Mouse (Mus musculus) CH12.LX (cell line): ENCODE results near the gene Atg101. TPM values are rescaled to one million over a fixed set of nuclear protein-coding genes. Genes with fewer than 3 reads are reported as not detected.

Experiments
- DNase-seq: peaks from one replicate; pipeline ENCODE4 v3.0.0-alpha.2; 2013; ENCODE audit errors: extremely low read depth
- H3K27ac ChIP-seq: 2 replicates; pipeline ENCODE4 v1.5.1; 2012; ENCODE audit warnings: low read depth, mild to moderate bottlenecking, control low read depth, moderate library complexity; ENCODE audit not compliant: insufficient read depth
- H3K27me3 ChIP-seq: replicated peaks from 2 replicates; pipeline ENCODE3; 2012; ENCODE audit warnings: inconsistent platforms
- H3K36me3 ChIP-seq, 2 experiments: replicated peaks in 1 of 2; 2 replicates each; pipeline versions ENCODE3 to v1.6.1; 2012; ENCODE audit warnings: inconsistent platforms in 1 of 2, low read length in 1 of 2, mild to moderate bottlenecking in 1 of 2, mixed read lengths in 1 of 2, moderate library complexity in 1 of 2; ENCODE audit not compliant: control insufficient read depth in 1 of 2, insufficient read depth in 1 of 2
- H3K4me1 ChIP-seq, 2 experiments: 2 replicates each; pipeline ENCODE4 v1.6.1; 2012; ENCODE audit warnings: inconsistent platforms in 1 of 2, moderate library complexity in 1 of 2; ENCODE audit not compliant: insufficient read depth in 2 of 2, control insufficient read depth in 1 of 2
- H3K4me2 ChIP-seq: 2 replicates; pipeline ENCODE4 v1.6.1; 2012; ENCODE audit warnings: low read depth, mild to moderate bottlenecking, control low read depth; ENCODE audit not compliant: poor library complexity, insufficient read depth, severe bottlenecking
- H3K4me3 ChIP-seq, 3 experiments: fragments of 150-350 bp in 1 of 3; sonication (generic) in 1 of 3; replicated peaks in 1 of 3; 2 replicates each; pipeline versions ENCODE3 to v1.5.1; 2011 to 2012; ENCODE audit warnings: low read depth in 2 of 3, low read length in 2 of 3, mild to moderate bottlenecking in 2 of 3, moderate library complexity in 2 of 3, control low read depth in 1 of 3, improper control_type of control experiment in 1 of 3, inconsistent platforms in 1 of 3, mixed read lengths in 1 of 3; ENCODE audit not compliant: poor library complexity in 1 of 3
- H3K79me2 ChIP-seq: replicated peaks from 2 replicates; pipeline ENCODE4 v1.6.1; 2012; ENCODE audit warnings: mild to moderate bottlenecking, moderate library complexity; ENCODE audit not compliant: control insufficient read depth, poor library complexity, insufficient read depth, severe bottlenecking; ENCODE audit errors: extremely low read depth
- H3K9ac ChIP-seq: 2 replicates; pipeline ENCODE4 v1.6.1; 2012; ENCODE audit warnings: low read depth, mild to moderate bottlenecking, control low read depth, moderate library complexity; ENCODE audit not compliant: insufficient read depth
- H3K9me3 ChIP-seq: replicated peaks from 2 replicates; pipeline ENCODE3; 2012; ENCODE audit warnings: low read length, inconsistent platforms, mixed read lengths
- CTCF ChIP-seq, 2 experiments: IDR thresholded peaks in 1 of 2; conservative IDR thresholded peaks in 1 of 2; 2 replicates each; pipeline ENCODE4 v1.5.1; 2011 to 2012; ENCODE audit warnings: low read depth in 2 of 2, low read length in 2 of 2, improper control_type of control experiment in 1 of 2, inconsistent platforms in 1 of 2, mild to moderate bottlenecking in 1 of 2, moderate library complexity in 1 of 2
- E2F4 ChIP-seq: IDR thresholded peaks from 2 replicates; pipeline ENCODE4 v1.6.1; 2011; ENCODE audit warnings: low read depth, low read length, improper control_type of control experiment; ENCODE audit not compliant: insufficient replicate concordance
- ELF1 ChIP-seq: IDR thresholded peaks from 2 replicates; pipeline ENCODE4 v1.6.1; 2014; ENCODE audit warnings: low read depth, mild to moderate bottlenecking, inconsistent platforms, low read length, improper control_type of control experiment
- EP300 ChIP-seq: IDR thresholded peaks from 2 replicates; pipeline ENCODE4 v1.6.1; 2011; ENCODE audit warnings: low read length, improper control_type of control experiment
- ETS1 ChIP-seq: conservative IDR thresholded peaks from 2 replicates; pipeline ENCODE4 v1.6.1; 2012; ENCODE audit warnings: low read depth, mild to moderate bottlenecking, inconsistent platforms, low read length, improper control_type of control experiment, moderate library complexity
- HCFC1 ChIP-seq: IDR thresholded peaks from 2 replicates; pipeline ENCODE4 v1.6.1; 2012; ENCODE audit warnings: low read depth, mild to moderate bottlenecking, inconsistent platforms, low read length, improper control_type of control experiment
- IRF4 ChIP-seq: IDR thresholded peaks from 2 replicates; pipeline ENCODE4 v1.6.1; 2014; ENCODE audit warnings: low read depth, mild to moderate bottlenecking, inconsistent platforms, low read length, improper control_type of control experiment
- JUND ChIP-seq: conservative IDR thresholded peaks from 2 replicates; pipeline ENCODE4 v1.6.1; 2011; ENCODE audit warnings: low read depth, low read length, improper control_type of control experiment
- MAFK ChIP-seq: IDR thresholded peaks from 2 replicates; pipeline ENCODE4 v1.6.1; 2011; ENCODE audit warnings: low read length, improper control_type of control experiment; ENCODE audit not compliant: insufficient replicate concordance
- MAX ChIP-seq: IDR thresholded peaks from 2 replicates; pipeline ENCODE4 v1.6.1; 2011; ENCODE audit warnings: low read length, improper control_type of control experiment
- MXI1 ChIP-seq: IDR thresholded peaks from 2 replicates; pipeline ENCODE4 v1.6.1; 2011; ENCODE audit warnings: mild to moderate bottlenecking, low read depth, low read length, improper control_type of control experiment
- NELFE ChIP-seq: IDR thresholded peaks from 2 replicates; pipeline ENCODE4 v1.6.1; 2011; ENCODE audit warnings: low read depth, low read length, improper control_type of control experiment
- NRF1 ChIP-seq: IDR thresholded peaks from 2 replicates; pipeline ENCODE4 v1.6.1; 2014; ENCODE audit warnings: low read depth, mild to moderate bottlenecking, inconsistent platforms, low read length, improper control_type of control experiment, moderate library complexity
- PAX5 ChIP-seq: IDR thresholded peaks from 2 replicates; pipeline ENCODE4 v1.6.1; 2012; ENCODE audit warnings: low read length, inconsistent platforms, mixed read lengths
- POLR2A ChIP-seq: IDR thresholded peaks from 2 replicates; pipeline ENCODE4 v1.6.1; 2011; ENCODE audit warnings: low read depth, mild to moderate bottlenecking, improper control_type of control experiment, low read length
- POLR2AphosphoS2 ChIP-seq: IDR thresholded peaks from 2 replicates; pipeline ENCODE4 v1.6.1; 2011; ENCODE audit warnings: low read depth, low read length, improper control_type of control experiment
- RAD21 ChIP-seq: IDR thresholded peaks from 2 replicates; pipeline ENCODE4 v1.6.1; 2011; ENCODE audit warnings: low read depth, mild to moderate bottlenecking, low read length, improper control_type of control experiment, moderate library complexity
- RCOR1 ChIP-seq: conservative IDR thresholded peaks from 2 replicates; pipeline ENCODE4 v1.6.1; 2012; ENCODE audit warnings: low read depth, mild to moderate bottlenecking, inconsistent platforms, low read length, improper control_type of control experiment
- SMC3 ChIP-seq: IDR thresholded peaks from 2 replicates; pipeline ENCODE4 v1.6.1; 2011; ENCODE audit warnings: low read depth, low read length, improper control_type of control experiment
- TBP ChIP-seq: conservative IDR thresholded peaks from 2 replicates; pipeline ENCODE4 v1.6.1; 2011; ENCODE audit warnings: low read depth, low read length, improper control_type of control experiment
- USF2 ChIP-seq: conservative IDR thresholded peaks from 2 replicates; pipeline ENCODE4 v1.6.1; 2011; ENCODE audit warnings: low read depth, low read length, improper control_type of control experiment
- ZC3H11A ChIP-seq: IDR thresholded peaks from 2 replicates; pipeline ENCODE4 v1.6.1; 2012; ENCODE audit warnings: low read depth, mild to moderate bottlenecking, inconsistent platforms, low read length, improper control_type of control experiment
- ZNF384 ChIP-seq: IDR thresholded peaks from 2 replicates; pipeline ENCODE4 v1.6.1; 2012; ENCODE audit warnings: low read depth, low read length, improper control_type of control experiment, inconsistent platforms
- dilution Hi-C: fragments of 300-500 bp; cut with MboI; formaldehyde crosslinking; loops from 2 replicates; pipeline ENCODE4 v1.14.3; 2020; ENCODE audit warnings: low sequenced_read_pairs; ENCODE audit not compliant: extremely low pct_unique_long_range_greater_than_20kb, extremely low pct_ligation_motif_present
- in situ Hi-C: fragments of 300-500 bp; cut with MboI; formaldehyde crosslinking; loops from 3 replicates; pipeline ENCODE4 v1.14.3; 2019; ENCODE audit warnings: low sequenced_read_pairs, low pct_ligation_motif_present, low pct_unique_long_range_greater_than_20kb, mixed read lengths
- polyA plus RNA-seq: library from polyadenylated mRNA; unstranded; fragments of >175 nt; gene quantifications from 2 replicates; pipeline ENCODE4 v1.2.1, GENCODE M21; 2012; ENCODE audit warnings: low read depth; ENCODE audit not compliant: insufficient read length
- total RNA-seq, 2 experiments: library from RNA; depleted of rRNA; stranded (reverse); fragments of 300-350 nt in 1 of 2; fragments of >200 nt in 1 of 2; gene quantifications; 2 replicates each; pipeline ENCODE4 v1.2.3; 2012 to 2014

The Atg101 gene
- total and polyA plus RNA-seq, 3 experiments, result 49.1 to 61.3 (median 58.8) TPM

DNA sequence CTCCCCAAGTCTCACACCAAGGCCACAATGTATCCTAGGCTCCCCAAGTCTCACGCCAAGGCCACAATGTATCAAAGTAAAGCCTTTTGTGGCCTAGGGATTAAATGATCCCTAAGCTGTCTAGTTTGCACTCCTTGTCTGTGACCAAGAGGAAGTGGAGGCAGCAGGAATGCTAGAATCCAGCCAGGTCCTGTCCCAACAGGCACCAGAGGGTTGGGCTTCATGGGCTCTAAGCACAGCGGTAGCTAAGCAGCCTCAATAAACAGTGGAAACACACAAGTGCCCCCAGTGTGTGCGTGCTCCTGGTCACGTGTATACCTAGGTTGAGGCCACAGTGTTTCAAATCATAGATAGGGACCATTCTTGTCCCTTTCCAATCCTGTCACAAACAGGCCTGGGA is 54.3 kb downstream of the Atg101 start:
- Histone ChIP-seq H3K79me2 (no peaks in the 10 kb centered on the region), H3K27ac (no peak overlapping the region), H3K4me2 (no peak overlapping the region), H3K4me1 (no peaks in the 10 kb centered on the region), H3K27me3 (peaks cover 81% of the 10 kb centered on the region), H3K9ac (no peak overlapping the region), H3K9me3 (no peaks in the 10 kb centered on the region), H3K36me3 (no peaks in the 10 kb centered on the region), H3K4me3 (no peak overlapping the region)
- TF ChIP-seq POLR2A (no peak), ZNF384 (no peak), MAX (no peak), TBP (no peak), CTCF (conservative IDR thresholded peaks at IDR 0.05 in 1 of 2, IDR thresholded peaks at IDR 0.05 in 1 of 2; ENCODE audit: low read depth in 2 of 2, low read length in 2 of 2) (no peak), SMC3 (no peak)
- no peak for DNase-seq
- dilution Hi-C loops, result no loop called here
- in situ Hi-C loops, result loop anchor here (5.0 to 10.0 kb wide), 2 partner anchors 436 to 644 kb away; no protein-coding TSS in a partner anchor

DNA sequence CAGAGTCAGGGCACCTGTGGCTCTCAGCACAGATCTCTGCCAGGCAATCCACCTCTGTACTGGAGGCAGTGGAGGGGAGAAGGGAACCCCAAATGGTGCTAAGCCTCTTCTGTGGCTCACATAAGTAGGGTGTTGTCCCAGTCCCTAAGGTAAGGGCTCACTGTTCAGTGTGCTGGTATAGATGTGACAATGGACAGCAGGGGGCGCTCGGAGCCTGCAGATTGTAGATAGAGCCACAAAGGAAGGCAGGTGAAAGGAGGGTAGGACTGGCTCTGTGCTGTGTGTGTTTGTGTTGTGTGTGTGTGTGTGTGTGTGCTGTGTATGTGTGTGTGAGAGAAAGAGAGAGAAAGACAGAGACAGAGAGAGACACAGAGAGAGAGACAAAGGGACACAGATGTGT is 55.5 kb downstream of the Atg101 start:
- no peaks in the 10 kb centered on the region for H3K36me3 ChIP-seq
- in situ Hi-C loops, result loop anchor here (5.0 to 10.0 kb wide), 2 partner anchors 435 to 643 kb away; no protein-coding TSS in a partner anchor

More for the DNA sequence above, 55.5 kb downstream of the Atg101 start:
- Histone ChIP-seq H3K4me1 (no peaks in the 10 kb centered on the region), H3K9me3 (no peaks in the 10 kb centered on the region), H3K79me2 (no peaks in the 10 kb centered on the region), H3K9ac (no peak overlapping the region), H3K27me3 (peaks cover 78% of the 10 kb centered on the region), H3K27ac (no peak overlapping the region), H3K4me3 (no peak overlapping the region), H3K4me2 (no peak overlapping the region)
- dilution Hi-C loops, result no loop called here
- peak; percentile 92 for DNase-seq
- TF ChIP-seq RCOR1 (no peak), ELF1 (no peak), MXI1 (no peak), MAX (no peak), PAX5 (no peak), USF2 (no peak), ZC3H11A (peak; percentile 61), TBP (no peak), MAFK (no peak), RAD21 (peak; percentile 99), E2F4 (no peak), IRF4 (no peak), ETS1 (no peak), CTCF (conservative IDR thresholded peaks at IDR 0.05 in 1 of 2, IDR thresholded peaks at IDR 0.05 in 1 of 2; ENCODE audit: low read depth in 2 of 2, low read length in 2 of 2) (peak; percentile 76 to 99), NELFE (peak; percentile 45; the same call in 1 of the 2 replicates), HCFC1 (no peak), JUND (no peak), SMC3 (peak; percentile 94), NRF1 (no peak), EP300 (no peak), POLR2AphosphoS2 (no peak)

Other genes with a start within 250 kb of the Atg101 start
- gene Gm47841, start 236.9 kb upstream of the Atg101 start, total RNA-seq (2012; rRNA removed), result not detected in 2 replicates
- not detected in 2 replicates for gene Gm47841, start 236.9 kb upstream of the Atg101 start, total RNA-seq (2014; rRNA removed)
- not detected in 2 replicates for gene Gm47841, start 236.9 kb upstream of the Atg101 start, polyA plus RNA-seq
- gene Fignl2, start 205.7 kb upstream of the Atg101 start, total RNA-seq (2012; rRNA removed), result not detected in 2 replicates
- gene Fignl2, start 205.7 kb upstream of the Atg101 start, total RNA-seq (2014; rRNA removed), result not detected in 2 replicates
- not detected in 2 replicates for gene Fignl2, start 205.7 kb upstream of the Atg101 start, polyA plus RNA-seq
- not detected in 2 replicates for gene Ankrd33, start 168.5 kb upstream of the Atg101 start, total RNA-seq (2012; rRNA removed)
- not detected in 2 replicates for gene Ankrd33, start 168.5 kb upstream of the Atg101 start, total RNA-seq (2014; rRNA removed)
- gene Ankrd33, start 168.5 kb upstream of the Atg101 start, polyA plus RNA-seq, result not detected in 2 replicates
- 2.8 and 5.2 TPM in 2 replicates for gene Acvrl1, start 155.8 kb upstream of the Atg101 start, total RNA-seq (2012; rRNA removed)
- gene Acvrl1, start 155.8 kb upstream of the Atg101 start, total RNA-seq (2014; rRNA removed), result 4.0 and 6.3 TPM in 2 replicates
- 9.5 and 10.3 TPM in 2 replicates for gene Acvrl1, start 155.8 kb upstream of the Atg101 start, polyA plus RNA-seq
- 3.3 and 4.8 TPM in 2 replicates for gene Acvr1b, start 110.2 kb upstream of the Atg101 start, total RNA-seq (2012; rRNA removed)
- 2.6 and 2.9 TPM in 2 replicates for gene Acvr1b, start 110.2 kb upstream of the Atg101 start, total RNA-seq (2014; rRNA removed)
- gene Acvr1b, start 110.2 kb upstream of the Atg101 start, polyA plus RNA-seq, result 2.7 TPM in 2 replicates
- 2.9 and 6.7 TPM in 2 replicates for gene Grasp, start 60.1 kb upstream of the Atg101 start, total RNA-seq (2012; rRNA removed)
- 1.4 and 2.3 TPM in 2 replicates for gene Grasp, start 60.1 kb upstream of the Atg101 start, total RNA-seq (2014; rRNA removed)
- 2.4 TPM in 2 replicates for gene Grasp, start 60.1 kb upstream of the Atg101 start, polyA plus RNA-seq
- 0.42 and 0.89 TPM in 2 replicates for gene Nr4a1, start 30.0 kb upstream of the Atg101 start, total RNA-seq (2012; rRNA removed)
- 0.57 and 0.60 TPM in 2 replicates for gene Nr4a1, start 30.0 kb upstream of the Atg101 start, total RNA-seq (2014; rRNA removed)
- 1.1 and 1.6 TPM in 2 replicates for gene Nr4a1, start 30.0 kb upstream of the Atg101 start, polyA plus RNA-seq
- 0.13 TPM in 1 of 2 replicates, not detected in the other for gene 6030408B16Rik, start 8.9 kb downstream of the Atg101 start, total RNA-seq (2012; rRNA removed)
- 0.17 and 0.20 TPM in 2 replicates for gene 6030408B16Rik, start 8.9 kb downstream of the Atg101 start, total RNA-seq (2014; rRNA removed)
- not detected in 2 replicates for gene 6030408B16Rik, start 8.9 kb downstream of the Atg101 start, polyA plus RNA-seq
- not detected in 2 replicates for gene Krt80, start 85.9 kb downstream of the Atg101 start, total RNA-seq (2012; rRNA removed)
- gene Krt80, start 85.9 kb downstream of the Atg101 start, total RNA-seq (2014; rRNA removed), result not detected in 2 replicates
- 0.20 TPM in 1 of 2 replicates, not detected in the other for gene Krt80, start 85.9 kb downstream of the Atg101 start, polyA plus RNA-seq
- gene Krt7, start 126.8 kb downstream of the Atg101 start, total RNA-seq (2012; rRNA removed), result 0.55 TPM in 2 replicates
- gene Krt7, start 126.8 kb downstream of the Atg101 start, total RNA-seq (2014; rRNA removed), result 0.46 and 0.81 TPM in 2 replicates
- gene Krt7, start 126.8 kb downstream of the Atg101 start, polyA plus RNA-seq, result 2.5 and 4.1 TPM in 2 replicates
- 0.08 TPM in 1 of 2 replicates, not detected in the other for gene Krt87, start 154.5 kb downstream of the Atg101 start, total RNA-seq (2012; rRNA removed)
- not detected in 2 replicates for gene Krt87, start 154.5 kb downstream of the Atg101 start, total RNA-seq (2014; rRNA removed)
- gene Krt87, start 154.5 kb downstream of the Atg101 start, polyA plus RNA-seq, result 0.11 and 0.16 TPM in 2 replicates
- not detected in 2 replicates for gene Krt88, start 163.5 kb downstream of the Atg101 start, total RNA-seq (2012; rRNA removed)
- not detected in 2 replicates for gene Krt88, start 163.5 kb downstream of the Atg101 start, total RNA-seq (2014; rRNA removed)
- gene Krt88, start 163.5 kb downstream of the Atg101 start, polyA plus RNA-seq, result not detected in 2 replicates
- gene Krt81, start 179.5 kb downstream of the Atg101 start, total RNA-seq (2012; rRNA removed), result not detected in 2 replicates
- gene Krt81, start 179.5 kb downstream of the Atg101 start, total RNA-seq (2014; rRNA removed), result not detected in 2 replicates
- gene Krt81, start 179.5 kb downstream of the Atg101 start, polyA plus RNA-seq, result not detected in 2 replicates
- not detected in 2 replicates for gene Krt86, start 189.2 kb downstream of the Atg101 start, total RNA-seq (2012; rRNA removed)
- not detected in 2 replicates for gene Krt86, start 189.2 kb downstream of the Atg101 start, total RNA-seq (2014; rRNA removed)
- gene Krt86, start 189.2 kb downstream of the Atg101 start, polyA plus RNA-seq, result not detected in 2 replicates
- gene Krt83, start 207.2 kb downstream of the Atg101 start, total RNA-seq (2012; rRNA removed), result not detected in 2 replicates
- gene Krt83, start 207.2 kb downstream of the Atg101 start, total RNA-seq (2014; rRNA removed), result not detected in 2 replicates
- not detected in 2 replicates for gene Krt83, start 207.2 kb downstream of the Atg101 start, polyA plus RNA-seq
- gene Gm49425, start 233.0 kb downstream of the Atg101 start, total RNA-seq (2012; rRNA removed), result not detected in 2 replicates
- gene Gm49425, start 233.0 kb downstream of the Atg101 start, total RNA-seq (2014; rRNA removed), result not detected in 2 replicates
- not detected in 2 replicates for gene Gm49425, start 233.0 kb downstream of the Atg101 start, polyA plus RNA-seq
- not detected in 2 replicates for gene Krt84, start 248.5 kb downstream of the Atg101 start, total RNA-seq (2012; rRNA removed)
- not detected in 2 replicates for gene Krt84, start 248.5 kb downstream of the Atg101 start, total RNA-seq (2014; rRNA removed)
- gene Krt84, start 248.5 kb downstream of the Atg101 start, polyA plus RNA-seq, result not detected in 2 replicates